Mouse (Mus musculus): Measurements from ENCODE around the gene Bri3bp. TPM values are rescaled to one million over a fixed set of nuclear protein-coding genes. Genes with fewer than 3 reads are reported as not detected.
"Not testable (repeated sequence)": the region's sequence is repeated elsewhere in the genome, so short reads cannot be mapped to it uniquely, and the experiment has no call there.

Gene Bri3bp
- polyA plus RNA-seq, 1 experiment from 2014 or later, result 44.1 TPM

- 91% methylated on average over 12 of the region's 12 CpGs for WGBS
- H3K36me3 ChIP-seq (ENCODE audit: control insufficient read depth, insufficient read depth, low read length), result peaks cover 21% of the 10 kb centered on the region
- DNase-seq (ENCODE audit: low spot score), result no peak
Observed at GRCm38 (mm10) chr5:125418636-125419035, 22.7 kb upstream of the Bri3bp start.

DNA sequence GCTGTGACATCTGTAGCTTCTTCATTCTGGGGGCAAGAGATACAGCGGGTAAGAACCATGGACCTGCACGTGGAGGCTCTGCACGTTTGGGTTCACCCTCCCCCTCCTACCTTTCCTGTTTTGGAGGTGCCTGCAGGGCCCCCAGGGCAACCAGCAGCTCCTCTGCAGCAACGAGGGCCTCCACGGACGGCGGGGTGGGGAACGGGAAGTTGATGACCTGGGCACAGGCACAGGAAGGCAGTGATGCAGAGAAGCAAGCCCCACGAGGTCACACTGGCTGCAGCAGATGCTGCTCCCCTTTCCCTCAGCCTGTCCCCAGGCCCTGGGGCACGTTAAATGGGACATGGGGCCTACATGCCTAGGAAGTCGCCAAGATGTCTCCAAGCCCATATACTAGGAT lies 22.2 kb upstream of the Bri3bp start:
- no peak overlapping the region for H3K4me2 ChIP-seq (ENCODE audit: low read depth, low read length, severe bottlenecking)
- DNase-seq (ENCODE audit: low spot score), result no peak
- WGBS, result 86% methylated on average over 11 of the region's 11 CpGs
- no peak overlapping the region for H3K27ac ChIP-seq (ENCODE audit: low read depth, low read length)
- H3K9me3 ChIP-seq (ENCODE audit: control insufficient read depth, low read length), result no peaks in the 10 kb centered on the region
- H3K9ac ChIP-seq (ENCODE audit: low read length), result no peak overlapping the region
- no peak for ATAC-seq (replicated peaks; ENCODE audit: low FRiP score)
- H3K27me3 ChIP-seq (ENCODE audit: control insufficient read depth, insufficient read depth, low read length), result no peaks in the 10 kb centered on the region
- no peak overlapping the region for H3K4me3 ChIP-seq (ENCODE audit: low read depth, low read length)
- no peaks in the 10 kb centered on the region for H3K4me1 ChIP-seq (replicated peaks; ENCODE audit: control insufficient read depth, insufficient read depth, low read length)
- H3K36me3 ChIP-seq (ENCODE audit: control insufficient read depth, insufficient read depth, low read length), result peaks cover 24% of the 10 kb centered on the region

More at GRCm38 (mm10) chr5:125418636-125419035, 22.7 kb upstream of the Bri3bp start:
- Histone ChIP-seq H3K9ac (ENCODE audit: low read length) (no peak overlapping the region), H3K4me1 (replicated peaks; ENCODE audit: control insufficient read depth, insufficient read depth, low read length) (no peaks in the 10 kb centered on the region), H3K4me2 (ENCODE audit: low read depth, low read length, severe bottlenecking) (no peak overlapping the region), H3K27me3 (ENCODE audit: control insufficient read depth, insufficient read depth, low read length) (no peaks in the 10 kb centered on the region), H3K27ac (ENCODE audit: low read depth, low read length) (no peak overlapping the region), H3K4me3 (ENCODE audit: low read depth, low read length) (no peak overlapping the region), H3K9me3 (ENCODE audit: control insufficient read depth, low read length) (no peaks in the 10 kb centered on the region)
- no peak for ATAC-seq (replicated peaks; ENCODE audit: low FRiP score)

GRCm38 (mm10) chr5:125425698-125426276 lies 15.6 kb upstream of the Bri3bp start:
- H3K4me1 ChIP-seq (replicated peaks; ENCODE audit: control insufficient read depth, insufficient read depth, low read length), result no peaks in the 10 kb centered on the region
- H3K9me3 ChIP-seq (ENCODE audit: control insufficient read depth, low read length), result no peaks in the 10 kb centered on the region
- H3K27me3 ChIP-seq (ENCODE audit: control insufficient read depth, insufficient read depth, low read length), result no peaks in the 10 kb centered on the region
- no peak for ATAC-seq (replicated peaks; ENCODE audit: low FRiP score)
- H3K36me3 ChIP-seq (ENCODE audit: control insufficient read depth, insufficient read depth, low read length), result peaks cover 14% of the 10 kb centered on the region
- no peak overlapping the region for H3K4me3 ChIP-seq (ENCODE audit: low read depth, low read length)
- H3K4me2 ChIP-seq (ENCODE audit: low read depth, low read length, severe bottlenecking), result no peak overlapping the region
- DNase-seq (ENCODE audit: low spot score), result no peak
- WGBS, result 94% methylated on average over 10 of the region's 10 CpGs
- no peak overlapping the region for H3K27ac ChIP-seq (ENCODE audit: low read depth, low read length)
- H3K9ac ChIP-seq (ENCODE audit: low read length), result no peak overlapping the region

GRCm38 (mm10) chr5:125426343-125426742 lies 15.0 kb upstream of the Bri3bp start:
- Histone ChIP-seq H3K4me1 (replicated peaks; ENCODE audit: control insufficient read depth, insufficient read depth, low read length) (no peaks in the 10 kb centered on the region), H3K4me3 (ENCODE audit: low read depth, low read length) (no peak overlapping the region), H3K27me3 (ENCODE audit: control insufficient read depth, insufficient read depth, low read length) (no peaks in the 10 kb centered on the region), H3K36me3 (ENCODE audit: control insufficient read depth, insufficient read depth, low read length) (peaks cover 15% of the 10 kb centered on the region), H3K9ac (ENCODE audit: low read length) (no peak overlapping the region), H3K9me3 (ENCODE audit: control insufficient read depth, low read length) (no peaks in the 10 kb centered on the region), H3K4me2 (ENCODE audit: low read depth, low read length, severe bottlenecking) (no peak overlapping the region), H3K27ac (ENCODE audit: low read depth, low read length) (no peak overlapping the region)
- WGBS, result 95% methylated on average over 10 of the region's 10 CpGs
- DNase-seq (ENCODE audit: low spot score) (no peak), ATAC-seq (replicated peaks; ENCODE audit: low FRiP score) (no peak)

DNA sequence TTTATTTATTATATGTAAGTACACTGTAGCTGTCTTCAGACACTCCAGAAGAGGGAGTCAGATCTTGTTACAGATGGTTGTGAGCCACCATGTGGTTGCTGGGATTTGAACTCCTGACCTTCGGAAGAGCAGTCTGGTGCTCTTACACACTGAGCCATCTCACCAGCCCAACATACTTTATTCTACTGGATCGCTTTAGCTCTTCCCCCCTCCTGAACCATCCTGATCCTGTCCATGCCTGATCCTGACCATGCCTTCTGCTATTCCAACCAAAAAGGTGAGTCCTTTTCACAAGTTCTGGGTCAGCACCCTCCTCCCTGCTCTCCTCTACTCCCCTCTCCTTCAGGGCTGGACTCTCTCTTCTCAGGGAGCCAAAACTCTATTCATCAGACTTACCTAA lies 9.0 kb upstream of the Bri3bp start:
- H3K4me1 ChIP-seq (replicated peaks; ENCODE audit: control insufficient read depth, insufficient read depth, low read length); H3K9ac ChIP-seq (ENCODE audit: low read length); H3K4me2 ChIP-seq (ENCODE audit: low read depth, low read length, severe bottlenecking); ATAC-seq (replicated peaks; ENCODE audit: low FRiP score); H3K27me3 ChIP-seq (ENCODE audit: control insufficient read depth, insufficient read depth, low read length); H3K36me3 ChIP-seq (ENCODE audit: control insufficient read depth, insufficient read depth, low read length); H3K9me3 ChIP-seq (ENCODE audit: control insufficient read depth, low read length); H3K4me3 ChIP-seq (ENCODE audit: low read depth, low read length); DNase-seq (ENCODE audit: low spot score); H3K27ac ChIP-seq (ENCODE audit: low read depth, low read length): not testable (repeated sequence)
- 95% methylated on average over 2 of the region's 2 CpGs for WGBS

GRCm38 (mm10) chr5:125433793-125434337 lies 7.5 kb upstream of the Bri3bp start, which contains the start of gene Dhx37:
Gene Dhx37 (minus strand): TSS chr5:125434121.
- ATAC-seq (replicated peaks; ENCODE audit: low FRiP score) (peak; percentile 95), DNase-seq (ENCODE audit: low spot score) (peak; percentile 96)
- peak within 1 kb of the TSS; percentile 90 for H3K4me2 ChIP-seq (ENCODE audit: low read depth, low read length, severe bottlenecking)
- H3K9me3 ChIP-seq (ENCODE audit: control insufficient read depth, low read length), result no peaks in the 10 kb centered on the region
- H3K4me3 ChIP-seq (ENCODE audit: low read depth, low read length), result peak within 1 kb of the TSS; percentile 87
- peaks cover 5% of the 10 kb centered on the region for H3K36me3 ChIP-seq (ENCODE audit: control insufficient read depth, insufficient read depth, low read length)
- no peak within 1 kb of the TSS for H3K27ac ChIP-seq (ENCODE audit: low read depth, low read length)
- peak within 1 kb of the TSS; percentile 89 for H3K9ac ChIP-seq (ENCODE audit: low read length)
- under 1% methylated on average over 46 of the region's 46 CpGs for WGBS
- no peaks in the 10 kb centered on the region; the same call in 1 of the 2 replicates for H3K4me1 ChIP-seq (replicated peaks; ENCODE audit: control insufficient read depth, insufficient read depth, low read length)
- H3K27me3 ChIP-seq (ENCODE audit: control insufficient read depth, insufficient read depth, low read length), result no peaks in the 10 kb centered on the region

DNA sequence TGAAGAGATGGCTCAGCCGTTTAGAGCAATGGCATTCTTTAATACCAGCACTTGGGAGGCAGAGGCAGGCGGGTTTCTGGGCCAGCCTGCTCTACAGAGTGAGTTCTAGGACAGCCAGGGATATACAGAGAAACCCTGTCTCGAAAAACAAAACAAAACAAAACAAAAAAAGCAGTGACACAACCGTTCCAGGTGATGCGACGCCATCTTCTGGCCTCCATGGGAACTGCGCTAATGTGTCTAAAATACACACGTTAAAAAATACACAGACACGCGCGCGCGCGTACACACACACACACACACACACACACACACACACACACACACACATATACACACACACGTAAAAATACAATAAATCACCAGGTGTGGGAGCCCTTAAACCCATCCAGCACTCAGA lies 7.0 kb upstream of the Bri3bp start:
- H3K27ac ChIP-seq (ENCODE audit: low read depth, low read length); H3K4me1 ChIP-seq (replicated peaks; ENCODE audit: control insufficient read depth, insufficient read depth, low read length); H3K9me3 ChIP-seq (ENCODE audit: control insufficient read depth, low read length); H3K9ac ChIP-seq (ENCODE audit: low read length); ATAC-seq (replicated peaks; ENCODE audit: low FRiP score); H3K4me2 ChIP-seq (ENCODE audit: low read depth, low read length, severe bottlenecking); DNase-seq (ENCODE audit: low spot score); H3K36me3 ChIP-seq (ENCODE audit: control insufficient read depth, insufficient read depth, low read length); H3K27me3 ChIP-seq (ENCODE audit: control insufficient read depth, insufficient read depth, low read length): not testable (repeated sequence)
- peak overlapping the region; percentile 87; the same call in 1 of the 2 replicates for H3K4me3 ChIP-seq (ENCODE audit: low read depth, low read length)
- WGBS, result 55% methylated on average over 15 of the region's 15 CpGs

DNA sequence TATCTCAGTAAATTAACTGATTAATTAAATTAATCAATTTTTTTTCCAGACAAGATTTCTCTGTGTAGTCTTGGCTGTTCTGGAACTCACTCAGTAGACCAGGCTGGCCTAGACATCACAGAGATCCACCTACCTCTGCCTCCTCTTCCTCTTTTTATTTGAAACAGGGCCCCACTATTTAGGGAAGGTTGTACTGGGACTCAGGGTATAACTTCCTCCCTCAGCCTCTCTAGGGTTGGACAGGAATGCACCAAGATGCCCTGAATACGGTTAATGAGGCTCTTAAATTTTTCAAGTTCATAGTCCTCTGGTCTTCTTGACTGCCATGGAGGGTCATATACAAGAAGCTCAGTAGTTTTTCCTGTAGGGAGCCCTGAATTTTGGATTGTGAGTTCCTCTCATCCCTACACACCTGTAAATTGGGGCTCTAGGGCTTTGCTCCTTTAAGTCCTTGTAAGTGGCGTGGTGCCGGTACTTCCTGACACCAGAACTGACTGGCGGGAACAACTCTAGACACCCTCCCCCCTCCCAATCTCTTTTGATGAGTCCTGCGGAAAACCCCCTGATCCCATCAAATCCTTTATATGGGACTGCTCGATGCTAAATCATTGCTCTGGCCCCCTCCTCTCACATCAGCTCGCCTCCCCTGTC lies 660 bp upstream of the Bri3bp start:
- Histone ChIP-seq H3K4me3 (ENCODE audit: low read depth, low read length) (peak overlapping the region; percentile 72), H3K4me1 (replicated peaks; ENCODE audit: control insufficient read depth, insufficient read depth, low read length) (peaks cover 9% of the 10 kb centered on the region; the same call in 1 of the 2 replicates), H3K9ac (ENCODE audit: low read length) (peak overlapping the region; percentile 92), H3K9me3 (ENCODE audit: control insufficient read depth, low read length) (no peaks in the 10 kb centered on the region), H3K27me3 (ENCODE audit: control insufficient read depth, insufficient read depth, low read length) (no peaks in the 10 kb centered on the region), H3K27ac (ENCODE audit: low read depth, low read length) (peak overlapping the region; percentile 75; the same call in 1 of the 2 replicates), H3K36me3 (ENCODE audit: control insufficient read depth, insufficient read depth, low read length) (no peaks in the 10 kb centered on the region), H3K4me2 (ENCODE audit: low read depth, low read length, severe bottlenecking) (peak overlapping the region; percentile 81)
- DNase-seq (ENCODE audit: low spot score) (no peak), ATAC-seq (replicated peaks; ENCODE audit: low FRiP score) (no peak)
- 4% methylated on average over 7 of the region's 7 CpGs for WGBS

All from forebrain, embryonic 11.5 days (tissue).